Mouse (Mus musculus) frontal cortex, postnatal 14 days (tissue): Measurements from ENCODE around the gene Arhgap42.

ENCODE experiments used
- DNase-seq, 2 experiments: peaks; one replicate each; pipeline ENCODE4 v3.0.0; 2022; ENCODE audit warnings: low spot score in 2 of 2

Gene Arhgap42

DNA sequence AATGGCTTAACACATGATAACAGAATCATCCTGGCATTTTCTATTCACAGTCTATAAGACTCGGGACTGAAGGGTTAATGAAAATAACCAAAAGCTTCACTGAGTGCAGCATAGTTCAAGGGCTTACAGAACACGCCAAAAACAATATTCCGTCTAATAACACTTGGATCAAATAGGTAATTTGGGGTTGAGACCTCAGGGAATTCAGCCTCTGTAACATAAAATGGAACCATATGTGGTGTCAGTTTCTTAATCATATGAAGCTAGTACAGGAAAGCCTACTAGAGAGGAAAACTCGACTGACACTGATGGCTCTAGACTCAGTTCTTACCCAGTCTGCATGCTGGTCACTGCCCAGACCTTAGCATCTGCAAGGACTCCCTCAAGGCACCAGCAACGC, 95.8 kb downstream of the Arhgap42 start:
- no peak for DNase-seq

DNA sequence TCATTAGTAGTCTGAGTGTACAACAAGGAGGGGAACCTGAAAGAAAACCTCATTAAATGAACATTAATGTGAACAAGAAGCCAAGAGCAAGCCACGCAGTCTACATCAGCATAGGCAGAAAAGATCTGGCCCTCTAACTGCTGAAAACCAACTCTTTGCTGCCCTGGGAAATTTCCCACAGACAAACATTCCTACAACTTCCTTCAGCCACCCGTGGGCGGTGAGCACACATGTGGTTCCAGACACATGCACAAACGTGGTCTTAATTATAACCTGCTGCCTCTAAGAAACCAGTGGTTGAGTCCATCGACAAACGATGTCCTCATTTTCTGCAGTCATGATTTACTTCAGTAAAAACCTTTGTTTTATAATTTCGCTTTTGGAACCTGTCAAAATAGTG, 96.3 kb downstream of the Arhgap42 start:
- no peak for DNase-seq

DNA sequence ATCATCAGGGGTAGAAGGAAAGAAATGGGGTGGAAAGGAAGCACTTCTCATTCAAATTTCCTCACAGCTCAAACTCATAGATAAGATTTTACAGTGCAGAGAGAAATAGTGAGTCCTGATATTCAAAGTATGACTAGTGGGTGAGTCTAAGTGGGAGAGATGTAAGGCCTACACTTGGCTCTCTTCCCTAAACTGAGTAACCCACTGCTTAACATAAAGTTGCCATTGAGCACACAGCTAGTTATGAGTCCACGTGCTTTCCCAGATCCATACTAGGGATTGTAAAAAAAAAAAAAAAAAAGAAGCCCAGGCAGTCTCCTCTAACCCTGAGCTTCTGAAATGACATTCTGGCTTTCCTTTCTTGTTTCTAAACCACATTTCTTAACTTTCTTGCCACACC, 96.8 kb downstream of the Arhgap42 start:
- no peak for DNase-seq

DNA sequence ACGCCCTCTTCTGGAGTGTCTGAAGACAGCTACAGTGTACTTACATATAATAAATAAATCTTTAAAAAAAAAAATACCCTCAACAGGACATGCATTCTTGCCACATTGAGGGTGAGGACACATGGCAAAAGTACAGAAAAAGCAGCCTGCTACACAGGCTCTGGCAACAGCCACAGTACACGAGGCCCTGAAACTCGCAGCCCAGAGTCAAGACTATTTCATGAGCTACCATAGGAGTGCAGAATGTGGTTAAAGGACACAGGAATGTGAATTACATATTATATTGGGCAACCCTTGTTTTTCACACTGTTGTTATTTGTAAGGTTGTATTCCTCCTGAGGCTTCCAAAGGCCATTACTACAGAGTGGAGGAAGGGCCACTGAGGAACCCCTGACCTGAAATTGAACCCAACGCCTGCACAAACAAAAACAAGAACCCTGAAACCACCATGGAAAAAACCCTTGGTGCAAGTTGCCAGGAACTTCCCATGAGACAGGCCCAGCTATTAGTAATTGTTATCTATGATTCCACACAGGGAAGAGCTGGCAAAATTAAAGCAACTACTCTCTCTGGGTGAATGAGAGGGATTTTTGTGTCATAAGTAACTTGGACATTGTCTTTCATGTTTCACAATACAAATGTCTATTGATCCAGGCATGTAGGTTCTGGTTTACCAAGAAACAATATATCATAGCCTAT, 109.8 kb downstream of the Arhgap42 start:
- no peak for DNase-seq

DNA sequence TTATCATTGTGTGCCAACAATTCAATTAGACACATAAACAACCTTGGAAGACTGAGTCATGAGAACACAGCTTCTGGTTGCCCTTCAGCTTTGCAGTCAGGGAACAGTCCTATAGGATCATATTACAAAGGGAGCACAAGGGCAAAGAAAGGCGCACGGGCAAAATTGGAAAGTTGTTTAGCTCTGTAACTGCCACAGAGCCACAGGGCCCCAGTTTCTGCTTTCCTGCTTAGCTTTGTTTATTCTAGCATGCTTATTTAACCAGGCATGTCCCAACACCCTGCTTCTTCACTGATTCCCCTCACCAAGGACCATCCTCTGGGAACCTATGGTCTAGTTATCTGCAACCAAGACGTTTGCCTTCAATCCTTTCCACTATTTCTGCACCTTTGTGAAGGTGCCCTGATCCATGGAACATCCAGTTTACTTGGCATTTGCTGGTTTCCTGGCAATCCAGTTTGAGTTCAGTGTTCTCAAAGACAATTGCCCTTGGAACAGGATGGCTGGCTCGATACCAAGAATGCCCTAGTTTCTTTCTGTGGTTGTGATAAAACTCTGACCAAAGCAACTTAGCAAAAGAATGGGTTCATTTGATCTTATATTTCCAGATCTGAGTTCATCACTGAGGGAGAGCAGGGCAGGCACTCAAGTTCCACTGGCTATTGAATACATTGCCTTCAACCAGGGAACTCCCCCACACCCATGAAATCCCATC, 111.7 kb downstream of the Arhgap42 start:
- DNase-seq = no peak

DNA sequence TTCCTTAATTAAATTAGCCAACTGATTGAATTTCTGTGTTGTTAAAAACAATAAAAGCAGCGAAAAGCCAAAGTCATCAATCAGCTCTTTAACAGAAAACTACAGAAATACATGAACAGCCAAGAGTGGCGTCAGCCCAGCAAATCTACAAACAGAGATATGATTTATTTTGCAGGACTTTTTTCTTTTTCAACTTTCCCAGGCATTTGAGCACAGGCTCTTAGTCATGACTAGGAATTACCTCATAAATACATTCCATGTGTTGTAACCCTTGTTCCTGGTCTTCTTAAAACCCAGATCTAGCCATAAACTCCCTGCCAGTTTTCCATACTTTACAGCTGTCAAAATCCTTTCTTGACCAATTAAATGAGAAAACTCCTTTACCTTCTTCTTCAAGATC, 114.7 kb downstream of the Arhgap42 start:
- no peak for DNase-seq

DNA sequence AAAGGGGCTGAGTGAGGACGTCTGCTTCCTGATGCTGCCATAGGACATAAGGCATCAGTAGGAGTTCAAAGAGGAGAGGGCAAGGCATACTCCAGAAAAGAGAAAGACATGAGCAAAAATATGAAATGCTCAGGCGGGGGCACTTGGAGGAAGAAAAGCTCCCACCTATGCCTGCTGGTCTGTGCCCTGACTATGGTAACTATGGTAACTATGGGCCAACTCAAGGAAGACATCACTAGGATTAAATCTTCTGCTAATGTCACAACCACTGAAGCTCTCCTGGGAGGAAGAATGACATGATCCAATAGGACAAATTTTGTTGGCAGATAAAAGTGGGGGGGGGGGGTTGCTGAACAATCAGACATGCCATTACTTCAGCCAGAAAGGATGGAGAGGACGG, 124.6 kb downstream of the Arhgap42 start:
- no peak for DNase-seq

DNA sequence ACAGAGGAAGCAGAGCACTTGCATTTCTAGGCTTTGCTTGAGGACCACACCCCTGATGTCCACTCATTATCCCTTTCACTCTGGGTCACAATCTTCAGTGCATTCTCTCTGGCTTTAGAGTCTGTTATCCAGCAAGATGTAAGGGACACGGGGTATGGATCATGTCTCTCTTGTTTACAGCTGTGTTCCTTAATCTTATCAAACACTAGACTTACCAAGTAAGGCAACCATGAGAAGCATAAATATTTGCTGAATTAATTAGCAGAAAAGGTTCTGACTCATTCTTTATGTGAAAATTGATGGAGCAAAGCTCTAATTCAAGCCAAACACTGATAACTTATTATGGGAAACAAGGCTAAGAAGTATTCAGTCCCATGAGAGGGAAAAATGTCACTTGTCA, 125.1 kb downstream of the Arhgap42 start:
- no peak for DNase-seq

DNA sequence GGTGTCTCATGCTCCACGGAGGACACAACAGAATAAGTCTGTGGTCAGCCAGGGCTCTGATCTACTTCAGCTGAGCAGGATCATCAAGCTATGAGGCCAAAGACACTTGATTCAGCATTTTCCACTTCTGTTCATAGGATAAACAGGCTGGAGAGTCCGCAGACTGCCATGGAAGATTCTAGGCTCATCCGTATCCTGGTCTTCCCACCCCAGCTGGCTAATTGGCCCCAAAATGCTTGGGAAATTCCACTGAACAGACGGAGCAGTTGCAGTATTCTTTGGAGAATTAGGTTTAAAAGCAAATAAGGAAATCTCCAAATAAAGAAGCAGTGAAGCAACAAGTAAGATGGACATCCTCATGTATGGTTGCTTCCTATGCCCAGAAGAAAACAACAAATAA, 126.0 kb downstream of the Arhgap42 start:
- DNase-seq = no peak

DNA sequence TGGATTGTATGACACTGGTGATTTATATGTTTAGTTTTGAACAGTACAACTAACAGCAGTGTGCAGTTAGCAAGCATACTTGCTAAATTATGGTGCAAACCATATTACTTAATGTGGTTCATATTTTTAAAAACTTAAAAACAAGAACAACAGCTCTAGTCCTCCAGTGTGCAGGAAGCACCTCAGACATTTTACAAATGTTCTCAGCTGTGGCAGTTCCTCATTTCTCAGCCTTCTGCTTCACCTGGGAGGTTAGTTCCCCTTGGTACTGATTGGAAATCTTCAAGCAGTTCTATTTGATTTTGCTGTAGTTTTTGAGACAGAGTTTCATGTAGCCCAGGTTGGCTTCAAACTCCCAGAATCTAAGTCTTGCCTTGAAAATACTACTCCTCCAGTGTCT, 131.2 kb downstream of the Arhgap42 start:
- DNase-seq = no peak

DNA sequence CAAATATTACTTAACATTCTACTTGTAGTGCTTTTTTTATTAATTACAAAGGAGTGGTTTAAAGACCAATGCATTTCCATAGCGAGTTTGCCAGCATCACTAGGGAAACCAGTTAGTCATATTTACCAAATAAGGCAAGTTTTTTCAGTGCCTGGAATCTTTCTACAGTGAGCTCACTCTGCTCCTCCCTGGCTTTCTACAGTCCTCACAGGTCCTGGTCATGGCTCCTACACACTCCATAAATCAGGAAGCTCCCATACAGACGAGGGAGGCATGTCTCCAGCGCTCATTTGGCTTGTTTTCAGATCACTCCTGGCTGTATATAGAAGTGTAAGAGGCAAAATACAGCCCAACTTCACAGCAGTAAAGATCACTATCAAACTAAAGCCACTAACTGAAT, 134.1 kb downstream of the Arhgap42 start:
- DNase-seq = no peak

DNA sequence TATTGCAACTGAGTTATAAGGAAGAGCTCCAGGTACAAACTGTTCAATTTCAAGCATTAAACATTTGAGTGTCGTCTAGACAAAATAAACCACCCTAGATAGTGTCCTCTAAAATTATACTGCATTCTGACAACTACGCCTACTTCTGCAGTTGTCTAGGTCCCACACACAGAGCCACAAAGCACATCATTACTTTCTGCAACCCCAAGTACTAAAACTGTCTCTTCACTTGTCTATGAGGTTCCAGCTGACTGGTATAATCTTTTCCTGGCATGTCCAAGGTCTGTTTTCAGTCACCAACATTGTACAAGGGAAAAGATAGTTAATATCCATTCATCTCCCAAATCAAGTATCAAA, 136.8 kb downstream of the Arhgap42 start:
- no peak for DNase-seq

DNA sequence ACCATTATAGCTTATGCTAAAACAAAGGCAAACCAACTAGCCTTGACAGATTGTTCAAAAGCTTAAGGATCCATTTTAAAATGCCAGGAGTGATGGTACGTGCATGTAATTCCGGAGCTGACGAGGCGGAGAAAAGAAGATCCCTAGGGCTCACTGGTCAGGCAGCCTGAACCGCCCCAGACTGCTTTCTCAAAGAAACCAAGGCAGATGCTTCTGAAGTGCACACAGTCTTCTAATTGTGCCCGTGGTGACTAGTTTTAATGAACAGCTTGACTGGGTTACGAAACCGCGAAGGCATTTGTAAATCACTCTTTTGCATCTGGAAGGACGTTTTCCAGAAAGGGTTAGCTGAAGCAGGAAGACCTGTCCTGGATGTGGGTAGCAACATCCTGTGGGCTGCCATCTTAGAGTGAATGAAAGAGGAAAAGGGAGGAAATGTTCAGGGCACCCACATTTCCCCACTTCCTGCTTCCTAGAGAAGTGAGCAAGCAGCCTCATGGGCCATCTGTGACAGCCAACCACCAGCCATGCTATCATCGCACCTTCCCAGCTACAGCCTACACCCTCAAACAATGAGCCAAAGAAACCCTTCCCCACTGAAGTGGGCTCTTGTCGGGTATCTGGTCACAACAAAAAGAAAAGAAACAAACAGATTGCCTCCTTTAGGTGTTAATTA, 137.3 kb downstream of the Arhgap42 start:
- no peak for DNase-seq

DNA sequence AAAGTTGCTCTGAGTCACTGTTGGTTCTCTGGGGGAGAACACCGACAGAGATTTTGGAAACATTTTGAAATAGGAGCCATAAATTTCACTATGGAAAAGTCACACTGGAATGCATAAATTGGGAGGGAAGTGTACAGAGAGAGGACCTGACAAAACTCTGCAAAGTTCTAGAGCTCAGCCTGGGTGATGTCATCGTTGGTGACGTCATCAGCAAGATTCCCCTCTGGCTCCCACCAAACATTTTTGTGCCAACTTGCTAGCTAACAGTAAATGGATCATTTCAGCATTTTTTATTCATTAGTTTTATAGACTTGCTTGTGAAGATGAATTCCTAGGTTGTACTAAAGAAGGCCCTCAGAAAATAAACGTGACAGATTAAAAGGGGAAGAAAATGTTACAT, 137.8 kb downstream of the Arhgap42 start:
- no peak for DNase-seq

DNA sequence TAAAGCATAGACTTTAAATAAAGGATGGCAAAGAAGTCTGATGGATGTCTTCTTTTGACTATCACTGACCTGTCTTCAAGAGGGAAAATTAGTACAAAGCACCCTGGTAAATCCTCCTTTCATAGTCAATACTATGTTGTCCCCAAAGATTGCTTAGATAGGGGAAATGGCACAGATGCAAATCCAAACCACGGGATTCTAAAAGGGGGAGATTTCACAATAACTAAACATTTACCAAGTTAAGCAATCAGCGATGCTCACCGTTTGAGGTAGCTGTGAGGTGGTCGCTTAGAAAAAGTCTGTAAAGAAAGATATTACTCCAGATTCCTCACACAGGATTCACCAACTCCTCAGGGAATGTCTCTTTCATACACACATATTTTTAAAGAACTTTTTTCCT, 141.1 kb downstream of the Arhgap42 start:
- no peak for DNase-seq

DNA sequence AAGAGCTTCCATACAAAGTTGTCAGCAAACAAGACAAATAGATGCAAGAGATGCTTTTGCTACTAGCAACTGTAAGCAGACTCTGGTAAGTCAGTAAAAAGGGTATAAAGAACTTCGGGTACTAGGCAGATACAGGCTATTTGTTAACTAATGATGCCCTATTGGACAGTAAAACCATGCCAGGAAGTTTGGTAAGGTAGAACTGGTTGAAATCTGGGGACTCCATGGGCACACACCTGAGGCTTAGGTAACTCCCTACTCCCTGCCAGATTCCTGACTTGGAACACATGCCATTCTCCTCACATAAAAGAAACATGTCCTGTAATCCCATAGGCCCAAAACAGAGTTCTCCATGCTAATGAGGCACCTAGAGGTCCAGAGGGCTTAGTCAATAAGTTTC, 142.1 kb downstream of the Arhgap42 start:
- no peak for DNase-seq

DNA sequence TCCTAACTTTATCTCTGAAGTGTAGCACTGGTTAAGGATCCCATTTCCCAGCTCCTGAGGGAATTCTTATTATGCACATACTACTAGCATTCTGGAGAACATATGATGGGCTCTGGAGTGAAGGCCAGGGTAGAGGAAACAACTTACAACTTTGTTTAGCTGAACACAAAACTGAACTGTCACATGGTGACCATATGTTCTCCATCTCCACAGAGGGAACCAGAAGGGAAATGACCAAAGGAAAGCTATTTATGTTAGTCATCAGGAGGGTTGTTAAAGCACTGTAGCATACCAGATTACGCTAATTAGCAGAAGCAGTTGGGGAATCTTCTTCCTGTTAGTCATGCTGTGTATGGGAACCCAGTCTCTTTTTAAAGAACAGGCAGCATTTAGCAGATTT, 145.8 kb downstream of the Arhgap42 start:
- DNase-seq = no peak

DNA sequence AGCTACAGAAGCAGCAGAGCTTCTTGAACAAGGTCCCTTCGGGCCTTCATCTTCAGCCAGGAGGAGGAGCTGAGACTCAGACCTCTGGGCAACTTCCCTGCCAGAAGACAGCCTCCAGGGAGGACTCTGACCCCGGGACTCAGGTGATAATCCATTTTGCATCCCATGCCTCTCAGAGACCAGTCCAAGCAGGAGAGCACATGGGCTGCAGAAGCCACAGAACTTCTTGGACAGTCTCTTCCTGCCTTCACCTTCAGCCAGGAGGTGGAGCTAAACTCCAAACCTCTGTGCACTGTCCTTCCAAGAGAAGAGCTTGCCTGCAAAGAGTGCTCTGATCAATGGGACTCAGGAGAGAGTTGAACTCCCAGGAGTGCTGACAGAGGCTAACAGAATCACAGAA, 155.5 kb downstream of the Arhgap42 start:
- no peak for DNase-seq

DNA sequence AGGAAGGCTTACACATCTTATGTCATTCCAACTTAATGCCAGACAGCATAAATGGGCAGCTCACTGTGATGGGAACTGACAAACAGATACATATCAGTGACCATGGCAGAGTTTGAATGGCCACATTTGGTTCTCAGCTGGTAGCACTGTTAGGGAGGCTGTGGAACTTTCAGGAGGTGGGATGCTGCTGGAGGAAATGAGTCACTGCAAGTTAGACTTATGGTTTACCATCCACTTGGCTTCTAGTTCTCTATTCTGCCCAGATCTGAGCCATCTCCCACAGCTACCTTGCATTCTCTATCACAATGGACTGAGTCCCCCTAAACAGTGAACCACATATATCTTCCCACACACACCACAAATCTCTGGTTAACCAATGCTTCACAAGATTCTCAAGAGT, 186.0 kb downstream of the Arhgap42 start:
- no peak for DNase-seq

DNA sequence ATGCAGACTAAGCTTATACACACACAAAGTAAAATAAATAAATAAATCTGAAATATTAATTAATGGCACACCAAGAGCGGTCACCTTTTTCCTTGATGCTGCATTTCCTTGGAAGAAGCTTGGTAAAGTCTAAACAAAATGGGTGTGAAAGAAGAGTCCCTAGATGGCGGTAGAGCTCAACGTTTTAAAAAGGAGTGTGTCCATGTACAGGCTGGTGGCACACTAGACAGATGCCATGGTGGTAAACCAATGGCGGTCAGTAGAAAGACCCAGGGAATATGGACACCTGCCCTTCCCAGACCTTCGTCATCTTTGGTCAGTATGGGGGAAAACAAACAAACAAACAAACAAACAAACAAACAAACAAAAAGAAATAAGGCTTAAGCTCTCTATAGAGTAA, 187.7 kb downstream of the Arhgap42 start:
- DNase-seq = no peak

DNA sequence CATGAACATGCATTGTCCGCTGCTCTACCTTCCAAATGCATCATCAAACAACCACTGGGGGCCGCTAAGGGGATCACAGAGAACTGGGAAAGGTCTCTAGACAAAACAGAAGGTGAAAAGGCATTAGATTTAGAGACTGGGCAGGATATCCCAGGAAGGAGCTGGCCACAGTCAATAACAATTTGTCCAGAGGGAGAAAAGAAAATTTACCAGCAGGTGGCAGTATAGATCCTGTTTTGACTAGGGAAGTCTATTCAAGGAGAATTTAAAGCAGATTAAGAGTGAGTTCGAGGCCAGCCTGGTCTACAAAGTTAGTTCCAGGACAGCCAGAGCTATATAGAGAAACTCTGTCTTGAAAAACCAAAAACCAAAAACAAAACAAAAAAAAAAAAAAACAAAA, 189.7 kb downstream of the Arhgap42 start:
- no peak for DNase-seq

DNA sequence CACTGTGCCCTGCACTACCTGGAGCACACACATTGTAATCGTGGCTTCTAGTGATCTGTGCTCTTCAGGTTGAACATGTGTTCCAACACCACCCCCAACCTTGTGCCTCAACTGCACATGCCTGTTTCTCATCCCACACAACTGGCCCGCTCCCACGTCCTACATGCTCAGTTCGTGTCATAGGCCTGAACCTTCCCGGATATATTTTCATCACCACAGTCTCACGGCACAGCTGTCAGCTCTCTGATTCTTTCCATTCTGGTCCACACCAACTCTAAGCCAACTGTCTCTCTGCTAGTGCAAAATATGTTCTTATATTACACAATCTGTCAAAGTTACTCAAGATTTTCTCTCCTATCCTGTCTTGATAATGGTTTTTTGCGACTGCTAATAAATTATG, 197.9 kb downstream of the Arhgap42 start:
- DNase-seq = peak in 1 of 2 experiments; percentile 9

DNA sequence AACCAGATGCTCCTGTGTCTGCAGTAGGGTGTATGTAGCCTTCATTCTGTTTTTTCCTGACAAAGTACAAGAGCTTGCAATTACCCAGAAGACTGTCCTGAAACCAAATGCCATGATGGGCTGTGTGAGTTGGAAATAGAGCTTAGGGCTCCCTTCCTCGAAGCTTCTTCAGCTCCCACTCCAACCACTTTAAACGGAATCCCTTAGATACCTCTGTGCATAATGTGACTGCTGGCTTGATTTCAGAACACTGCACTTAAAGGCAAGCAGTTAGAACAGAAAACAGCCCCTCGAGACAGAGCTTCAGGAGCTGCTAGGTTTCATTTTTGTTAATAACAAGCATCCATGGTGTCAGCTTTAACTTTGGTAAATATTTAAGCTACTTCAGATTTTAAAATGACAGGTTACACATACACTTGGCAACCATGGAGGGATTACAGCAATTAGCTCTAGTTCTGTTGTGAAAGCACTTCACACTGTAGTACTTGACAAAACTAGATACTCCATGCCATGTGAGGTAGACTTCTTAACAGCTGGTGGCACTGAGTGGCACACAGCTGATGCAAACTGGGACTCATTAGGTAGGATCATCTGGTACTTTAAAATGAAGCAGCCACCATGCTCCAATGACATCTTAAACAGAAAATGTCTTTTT, 201.8 kb downstream of the Arhgap42 start:
- no peak for DNase-seq
